Mouse (Mus musculus): Measurements from ENCODE around the gene Hacd3. TPM values are rescaled to one million over a fixed set of nuclear protein-coding genes. Genes with fewer than 3 reads are reported as not detected.
"Not testable (repeated sequence)": the region's sequence is repeated elsewhere in the genome, so short reads cannot be mapped to it uniquely, and the experiment has no call there.

The Hacd3 gene
- total RNA-seq, 2 experiments from 2014 or later = 162 to 176 TPM

DNA sequence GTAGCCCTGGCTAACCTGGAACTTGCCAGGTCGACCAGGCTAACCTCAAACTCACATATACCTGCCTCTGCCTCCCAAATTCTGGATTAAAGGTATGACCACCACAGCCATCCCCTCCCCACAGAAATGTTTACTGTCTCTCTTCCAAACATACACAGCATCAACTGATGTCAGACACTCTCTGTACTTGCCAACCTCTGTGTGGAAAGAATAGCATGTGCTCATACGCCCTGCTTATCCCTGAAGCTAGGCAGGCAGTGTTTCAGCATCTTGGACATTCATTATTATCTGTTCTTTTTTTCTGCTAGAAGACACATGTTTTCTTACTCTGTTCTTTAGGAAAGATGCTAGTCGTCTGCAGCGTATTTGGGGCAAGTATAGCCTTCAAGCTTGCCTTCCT lies 3.6 kb downstream of the Hacd3 start:
- no peak for DNase-seq (ENCODE audit: extremely low spot score in 1 of 2, low spot score in 1 of 2)

DNA sequence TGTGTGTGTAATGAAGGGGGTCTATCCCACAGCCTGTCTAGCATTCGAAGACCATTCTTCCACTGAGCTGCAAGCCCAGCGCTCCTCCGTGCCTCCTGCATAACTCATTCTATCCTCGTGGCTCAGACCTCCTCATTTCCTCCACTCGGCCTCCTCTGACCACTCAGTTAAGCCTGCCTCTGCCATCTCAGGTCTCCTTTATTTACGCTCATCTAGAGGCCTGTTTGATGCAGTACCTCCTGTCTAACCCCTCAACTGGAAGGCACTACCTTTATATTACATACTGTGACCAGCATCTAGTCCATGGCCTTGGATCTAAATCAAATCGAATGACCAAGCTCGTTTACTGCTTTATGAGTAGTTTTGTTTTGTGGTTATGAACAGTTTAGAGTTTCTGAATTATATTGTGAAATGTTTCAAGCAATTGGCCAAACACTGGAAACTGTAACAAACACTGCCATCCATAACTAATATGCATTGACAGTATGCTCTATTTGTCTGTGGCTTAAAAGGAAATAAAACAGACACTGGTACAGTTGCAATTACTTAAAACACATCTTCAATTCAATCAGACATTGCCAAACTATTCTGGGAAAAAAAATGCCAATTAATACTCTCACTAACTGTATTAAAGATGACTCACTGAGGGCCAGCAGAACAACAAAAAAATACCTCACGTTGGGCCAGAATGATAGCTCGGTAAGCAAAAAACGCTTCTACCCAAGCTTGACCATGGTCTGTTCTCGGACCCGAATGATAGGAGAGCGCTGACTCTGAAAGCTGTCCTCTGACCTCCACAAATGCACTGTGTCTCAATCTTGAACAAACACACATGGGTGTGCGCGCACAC lies 4.3 kb downstream of the Hacd3 start:
- no peak for DNase-seq (ENCODE audit: extremely low spot score in 1 of 2, low spot score in 1 of 2)

DNA sequence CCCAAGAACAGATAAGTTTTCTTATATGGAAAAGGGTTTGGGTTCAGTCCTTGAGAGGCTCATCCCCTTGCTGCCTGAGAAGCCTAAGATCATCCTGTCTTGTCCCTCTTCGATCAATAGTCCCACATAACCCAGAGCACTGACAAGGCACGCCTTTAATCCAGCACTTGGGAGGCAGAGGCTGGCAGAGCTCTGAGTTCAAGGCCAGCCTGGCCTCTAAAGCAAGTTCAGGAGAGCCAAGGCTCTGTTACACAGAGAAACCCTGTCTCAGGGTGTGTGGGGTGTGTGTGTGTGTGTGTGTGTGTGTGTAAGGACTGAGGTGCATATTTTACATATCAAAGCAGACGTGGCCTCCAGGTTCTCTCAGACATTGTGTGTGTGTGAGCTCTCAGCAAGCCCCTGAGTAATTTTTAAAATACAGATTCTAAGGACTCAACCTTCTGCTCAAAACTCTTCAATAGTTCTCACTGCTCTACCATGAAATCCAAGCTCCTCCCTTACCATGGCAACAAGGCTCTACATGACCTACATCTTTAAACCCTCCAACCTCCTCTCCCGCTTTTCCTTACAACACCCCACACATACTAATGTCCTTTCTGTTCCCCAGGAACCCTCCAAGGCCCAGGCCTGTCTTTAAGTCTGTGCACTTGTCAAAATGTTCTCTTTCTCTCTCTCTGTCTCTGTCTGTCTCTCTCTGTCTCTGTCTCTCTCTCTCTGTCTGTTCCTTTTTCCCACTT lies 5.1 kb downstream of the Hacd3 start:
- no peak for DNase-seq (ENCODE audit: extremely low spot score in 1 of 2, low spot score in 1 of 2)

DNA sequence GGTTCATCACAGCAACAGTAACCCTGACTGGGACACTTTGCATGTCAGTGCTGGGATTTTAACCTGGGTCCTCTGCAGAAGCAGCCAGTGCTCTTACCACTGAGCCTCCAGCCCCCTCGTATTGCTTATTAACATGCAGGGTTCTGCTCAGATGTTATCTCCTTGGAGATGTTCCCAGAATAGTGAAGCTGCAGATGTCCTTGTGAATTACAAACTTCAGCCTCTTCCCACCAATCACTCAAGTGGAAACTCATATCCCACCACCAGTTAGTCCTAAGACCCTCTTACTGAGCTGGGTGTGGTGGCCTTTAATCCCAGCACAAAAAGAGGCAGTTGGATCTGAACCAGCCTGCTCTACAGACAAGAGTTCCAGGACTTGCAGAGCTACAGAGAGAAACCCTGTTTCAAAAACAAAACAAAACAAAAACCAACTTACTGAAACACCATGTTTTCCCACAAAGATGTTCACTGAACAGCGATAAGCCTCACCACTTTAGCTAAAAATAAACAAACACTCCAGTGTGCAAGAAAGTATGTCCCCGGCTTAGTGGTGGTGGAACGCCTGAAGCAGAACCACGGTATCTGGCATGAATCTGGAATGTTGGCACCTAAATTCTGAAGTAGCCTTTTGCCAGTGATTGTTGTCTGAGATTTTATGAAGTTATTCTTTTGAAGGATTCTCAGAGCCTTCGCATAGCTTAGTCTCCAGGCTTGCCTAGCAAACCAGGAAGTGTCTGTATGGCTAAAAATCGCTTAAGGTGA lies 5.9 kb downstream of the Hacd3 start:
- no peak for DNase-seq (ENCODE audit: extremely low spot score in 1 of 2, low spot score in 1 of 2)

GRCm38 (mm10) chr9:65011304-65011703 lies 10.2 kb downstream of the Hacd3 start:
- DNase-seq (ENCODE audit: extremely low spot score in 1 of 2, low spot score in 1 of 2) = peak in 1 of 2 experiments; percentile 29

DNA sequence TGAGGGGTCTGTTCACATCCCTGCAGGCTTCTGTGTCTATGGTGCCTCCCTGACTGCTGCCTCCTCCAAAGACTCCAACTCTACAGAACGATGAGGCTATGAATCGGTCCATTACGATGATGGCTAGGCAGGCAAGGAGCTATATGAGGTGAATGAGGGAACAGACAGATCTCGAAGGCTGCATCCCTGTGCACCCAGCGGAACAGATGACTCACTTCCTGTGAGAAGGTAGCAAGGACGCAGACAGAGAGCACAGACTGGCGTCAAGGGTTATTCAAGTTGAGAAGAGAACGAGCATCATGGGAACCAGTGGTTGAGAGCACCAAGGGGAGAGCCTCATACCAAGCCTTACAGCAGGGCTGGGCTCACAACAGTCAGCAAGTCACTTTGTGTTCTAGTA lies 10.9 kb downstream of the Hacd3 start:
- no peak for DNase-seq (ENCODE audit: extremely low spot score in 1 of 2, low spot score in 1 of 2)

GRCm38 (mm10) chr9:65005737-65006136 lies 15.8 kb downstream of the Hacd3 start:
- no peak for DNase-seq (ENCODE audit: extremely low spot score in 1 of 2, low spot score in 1 of 2)

DNA sequence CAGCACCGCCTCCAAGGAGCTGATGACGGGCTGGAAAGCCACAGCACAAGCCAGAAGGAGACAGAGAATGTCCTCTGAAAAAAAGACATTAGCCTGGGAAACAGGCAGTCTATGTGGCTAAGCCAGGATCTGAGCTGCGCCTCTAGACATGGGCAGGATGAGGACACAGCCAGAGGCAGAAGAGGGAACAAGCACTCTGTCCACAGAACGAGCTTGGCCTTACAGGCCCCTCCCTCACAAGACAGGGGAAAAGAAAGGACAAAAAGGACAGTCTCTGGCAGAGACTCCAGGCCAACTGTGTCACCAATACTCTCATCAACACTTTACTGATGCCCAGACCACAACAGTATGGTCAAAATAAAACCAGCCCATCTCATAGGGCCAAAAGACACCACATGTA lies 20.0 kb downstream of the Hacd3 start:
- no peak for DNase-seq (ENCODE audit: extremely low spot score in 1 of 2, low spot score in 1 of 2)

DNA sequence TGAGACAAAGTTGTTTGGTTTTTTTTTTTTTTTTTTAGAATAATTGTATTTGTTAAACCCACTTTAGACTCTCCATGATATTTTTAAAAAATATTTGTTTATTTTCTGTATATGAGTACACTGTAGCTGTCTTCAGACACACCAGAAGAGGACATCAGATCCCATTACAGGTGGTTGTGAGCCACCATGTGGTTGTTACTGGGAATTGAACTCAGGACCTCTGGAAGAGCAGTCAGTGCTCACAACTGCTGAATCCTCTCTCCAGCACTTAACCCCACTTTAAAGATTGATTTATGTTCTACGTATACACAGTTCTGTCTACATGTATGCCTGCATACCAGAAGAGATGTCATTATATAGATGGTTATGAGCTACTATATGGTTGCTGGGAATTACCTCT lies 26.0 kb downstream of the Hacd3 start:
- not testable (repeated sequence) for DNase-seq (ENCODE audit: extremely low spot score in 1 of 2, low spot score in 1 of 2)

DNA sequence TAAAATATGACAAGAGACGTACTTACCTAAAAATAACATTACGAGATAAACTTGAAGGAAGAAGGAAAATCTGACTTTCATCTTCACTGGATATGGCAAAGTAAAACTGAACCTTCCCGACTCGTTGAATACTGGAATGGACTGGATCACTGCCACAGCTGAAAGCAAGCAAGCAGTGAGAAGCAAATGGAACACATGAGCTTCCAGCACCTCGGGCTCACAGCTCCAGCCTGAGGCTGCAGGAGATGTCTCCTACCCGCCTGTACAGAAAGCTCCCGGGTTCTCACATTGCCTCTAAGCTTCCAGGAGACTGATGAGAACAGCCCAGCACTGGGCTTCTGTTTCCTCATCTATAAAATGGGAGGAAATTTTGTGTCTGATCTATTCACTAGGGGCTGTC lies 31.2 kb downstream of the Hacd3 start:
- DNase-seq (ENCODE audit: extremely low spot score in 1 of 2, low spot score in 1 of 2) = no peak

GRCm38 (mm10) chr9:64988443-64988842 lies 33.0 kb downstream of the Hacd3 start:
- DNase-seq (ENCODE audit: extremely low spot score in 1 of 2, low spot score in 1 of 2) = no peak

- DNase-seq (ENCODE audit: extremely low spot score in 1 of 2, low spot score in 1 of 2) = no peak
Observed at GRCm38 (mm10) chr9:64987651-64988050, 33.8 kb downstream of the Hacd3 start.

- no peak for DNase-seq (ENCODE audit: extremely low spot score in 1 of 2, low spot score in 1 of 2)
Observed at GRCm38 (mm10) chr9:64985807-64986206, 35.7 kb downstream of the Hacd3 start.

DNA sequence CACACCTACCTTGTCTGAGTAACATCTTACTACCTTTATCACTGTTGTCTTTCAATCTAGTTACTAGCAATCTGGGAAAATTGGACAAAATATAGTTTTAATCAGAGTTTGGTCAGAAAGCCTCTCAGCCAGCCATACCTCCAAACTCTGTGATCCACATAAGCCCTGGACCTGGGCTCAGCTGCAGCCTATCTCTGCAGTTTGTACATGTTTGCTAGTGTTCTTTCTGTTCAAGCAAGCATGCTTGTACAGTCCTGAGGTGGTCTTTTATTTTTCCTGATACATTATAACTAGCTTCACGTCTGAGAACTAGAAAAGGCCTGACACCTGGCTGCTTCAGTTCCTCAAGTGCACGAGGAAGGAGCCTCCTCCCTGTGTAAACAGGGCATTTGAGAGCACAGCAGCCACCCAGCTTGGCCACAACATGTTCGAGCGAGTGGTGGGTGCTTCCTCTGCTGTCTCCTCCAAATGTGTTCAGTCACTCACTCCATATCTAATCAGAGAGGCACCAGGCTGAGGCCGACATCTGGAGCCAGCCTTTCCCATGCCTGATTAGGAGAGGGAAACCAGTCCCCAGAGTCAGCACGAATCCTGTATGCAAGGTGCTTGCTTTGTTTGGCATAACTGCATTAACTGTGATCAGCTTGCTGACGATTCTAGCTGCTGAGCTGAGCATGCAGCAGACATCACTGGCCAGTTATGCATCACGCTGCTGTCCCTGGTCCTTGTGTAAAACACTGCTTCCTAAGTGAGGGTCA lies 36.3 kb downstream of the Hacd3 start:
- DNase-seq (ENCODE audit: extremely low spot score in 1 of 2, low spot score in 1 of 2) = no peak

DNA sequence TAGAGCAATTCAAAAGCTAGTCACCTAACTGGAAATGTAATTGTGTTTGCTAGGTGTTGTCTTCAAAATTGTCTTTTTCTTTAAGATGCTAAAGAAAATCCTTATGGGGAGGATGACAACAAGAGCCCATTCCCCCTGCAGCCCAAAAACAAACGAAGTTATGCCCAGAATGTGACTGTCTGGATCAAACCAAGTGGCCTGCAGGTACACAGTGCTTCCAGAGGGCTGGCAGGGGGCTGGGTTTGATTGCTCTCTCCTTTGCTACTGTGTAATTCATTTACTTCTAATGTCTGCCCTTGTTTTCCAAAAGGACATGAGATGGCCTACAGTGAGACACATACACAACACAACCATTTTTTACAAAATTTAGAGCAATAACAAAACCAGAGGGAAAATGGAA lies 39.6 kb downstream of the Hacd3 start:
- no peak for DNase-seq (ENCODE audit: extremely low spot score in 1 of 2, low spot score in 1 of 2)

DNA sequence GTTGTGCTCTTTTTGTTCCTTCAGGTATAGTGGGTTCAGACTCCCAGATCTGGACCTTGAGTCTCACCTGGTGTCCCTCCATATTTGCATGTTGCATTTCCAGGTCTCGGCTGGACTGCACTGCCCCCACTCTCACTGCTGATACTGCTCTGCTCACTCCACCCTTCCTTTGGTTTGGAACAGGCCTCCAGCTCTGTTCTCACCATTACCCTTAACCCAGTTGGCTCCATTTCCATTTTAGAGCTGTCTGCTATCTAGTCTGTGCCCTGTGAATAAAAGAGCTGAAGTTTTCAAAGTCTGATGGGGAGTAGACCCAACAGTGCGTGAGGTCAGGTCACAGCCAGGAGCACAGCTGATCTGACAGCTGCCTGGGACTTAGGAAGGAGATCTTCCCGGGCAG lies 40.9 kb downstream of the Hacd3 start:
- no peak for DNase-seq (ENCODE audit: extremely low spot score in 1 of 2, low spot score in 1 of 2)

DNA sequence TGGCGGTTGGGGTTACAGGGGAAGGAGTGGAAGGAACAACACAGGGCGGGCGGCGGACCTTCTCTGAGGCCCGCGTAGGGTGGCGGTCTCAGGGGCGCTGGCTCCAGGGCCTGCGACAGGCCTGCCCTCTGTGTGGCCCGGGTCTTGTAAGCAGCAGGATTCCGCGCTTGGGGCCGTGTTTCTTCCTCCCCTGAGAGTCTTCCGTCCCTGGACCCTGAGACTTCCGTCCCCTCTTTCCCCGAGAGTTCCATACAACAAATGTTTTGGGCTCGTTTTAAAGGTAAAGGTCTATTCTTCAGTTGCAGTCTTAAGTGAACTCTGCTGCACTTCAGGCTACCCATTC lies 60.5 kb downstream of the Hacd3 start:
- DNase-seq (ENCODE audit: extremely low spot score in 1 of 2, low spot score in 1 of 2) = no peak

DNA sequence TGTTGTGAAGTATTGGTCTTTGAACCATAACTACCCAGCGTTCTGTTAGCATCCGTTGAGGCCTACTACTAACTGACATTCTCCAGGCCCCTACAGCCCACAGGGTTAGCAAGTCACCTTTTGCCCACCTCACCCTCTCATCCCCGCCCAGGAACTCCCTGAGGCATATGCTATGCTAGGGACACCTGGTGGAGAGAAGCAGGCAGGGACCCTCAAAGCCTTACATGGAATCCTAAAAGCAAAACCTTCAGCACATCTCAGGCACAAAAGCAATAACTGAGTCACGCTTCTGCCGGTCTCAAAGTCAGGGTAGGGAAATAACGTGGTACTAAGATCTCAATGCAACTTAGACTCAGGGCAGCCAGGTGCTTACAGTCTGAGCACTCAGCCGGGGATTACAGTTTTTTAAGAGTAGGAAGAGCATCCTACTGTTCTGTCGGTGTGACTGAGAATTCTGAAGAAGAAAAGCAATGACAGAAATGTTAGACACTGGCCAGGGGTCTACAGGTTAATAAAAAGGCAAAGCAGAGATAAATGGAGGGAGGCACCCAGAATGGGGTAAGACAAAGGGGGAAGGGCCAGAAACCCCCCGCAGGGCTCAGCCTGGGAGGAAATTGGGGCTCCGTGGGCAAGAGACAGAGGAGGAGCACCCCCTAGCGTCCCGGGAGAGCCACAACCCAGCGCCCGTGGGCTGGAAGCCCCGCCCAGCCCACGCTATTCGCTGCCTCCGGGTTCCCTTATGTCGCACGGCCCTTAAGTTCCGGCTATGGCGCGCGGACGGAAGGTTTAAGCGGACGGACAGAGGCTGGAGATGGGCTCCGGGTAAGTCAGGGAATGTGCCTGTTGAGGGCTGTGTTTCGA lies 61.1 kb downstream of the Hacd3 start, which contains the start of gene Ints14:
Gene Ints14, plus strand, starts transcription at position 789 of the 861 bp plus-strand sequence.
- peak; percentile 97 to 98 for DNase-seq (ENCODE audit: extremely low spot score in 1 of 2, low spot score in 1 of 2)

GRCm38 (mm10) chr9:64957276-64957675 lies 64.2 kb downstream of the Hacd3 start:
- DNase-seq (ENCODE audit: extremely low spot score in 1 of 2, low spot score in 1 of 2) = no peak

Measured in layer of hippocampus, postnatal 25 days (tissue).